Comparison of ENCODE assay signal across 15 mouse cellular contexts in the genomic region with DNA sequence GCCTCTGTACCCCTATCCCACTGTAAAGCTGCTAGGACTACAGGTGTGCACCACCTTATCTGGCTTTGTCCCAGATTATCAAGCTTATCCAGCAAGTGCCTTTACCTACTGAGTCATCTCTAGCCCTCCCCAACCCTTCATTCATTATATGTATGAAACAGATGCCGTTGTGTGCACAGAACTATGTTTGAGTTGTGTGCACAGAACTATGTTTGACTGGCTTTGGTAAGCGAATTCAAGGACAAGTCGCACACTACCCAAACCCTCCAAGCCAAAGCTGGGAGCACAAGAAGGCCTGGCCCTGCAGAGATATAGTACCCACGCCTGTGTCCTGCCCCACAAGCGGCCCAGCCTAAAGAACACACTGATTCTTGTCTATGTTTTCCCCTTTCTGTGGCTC. TPM values are rescaled to one million over a fixed set of nuclear protein-coding genes. Genes with fewer than 3 reads are reported as not detected.
A peak's percentile ranks its signal among the peaks of the same experiment; 100 is the strongest.
DNase-seq lines count a peak whose midpoint lies in the region; ATAC-seq lines count a peak whose summit lies in the region.
"Had no signal": no experiment of that assay in that cellular context is flagged by ENCODE, and none has a peak within 500 bp of the region (broad histone marks: within the 10 kb centered on the region; RNA-seq: fewer than 3 reads in every experiment).

No protein-coding gene starts in this region.

- H3K9ac ChIP-seq in heart, embryonic 13.5 days, result no peak overlapping the region
- peak overlapping the region; percentile 5; the same call in 1 of the 2 replicates for H3K9ac ChIP-seq in liver, embryonic 13.5 days
- no peak overlapping the region for H3K9ac ChIP-seq in liver, embryonic 11.5 days (ENCODE audit: low read depth, low read length)
- no peak overlapping the region for H3K9ac ChIP-seq in stomach, embryonic 14.5 days (replicated peaks; ENCODE audit: low read depth, low read length)
- H3K9ac ChIP-seq: forebrain, embryonic 15.5 days had no signal

- H3K4me2 ChIP-seq in heart, embryonic 13.5 days, result no peak overlapping the region
- no peak overlapping the region for H3K4me2 ChIP-seq in liver, embryonic 13.5 days
- no peak overlapping the region for H3K4me2 ChIP-seq in liver, embryonic 11.5 days
- H3K4me2 ChIP-seq in stomach, embryonic 14.5 days (replicated peaks; ENCODE audit: low read depth, low read length), result no peak overlapping the region
- H3K4me2 ChIP-seq: forebrain, embryonic 15.5 days; heart, embryonic 12.5 days had no signal

- H3K27me3 ChIP-seq in heart, embryonic 13.5 days (replicated peaks), result no peaks in the 10 kb centered on the region
- no peaks in the 10 kb centered on the region for H3K27me3 ChIP-seq in liver, embryonic 13.5 days
- H3K27me3 ChIP-seq in liver, embryonic 11.5 days (replicated peaks; ENCODE audit: control insufficient read depth, insufficient read depth, low read length), result no peaks in the 10 kb centered on the region
- no peaks in the 10 kb centered on the region for H3K27me3 ChIP-seq in stomach, embryonic 14.5 days (ENCODE audit: control insufficient read depth, insufficient read depth, low read length)
- H3K27me3 ChIP-seq: forebrain, embryonic 15.5 days; heart, embryonic 12.5 days; Patski had no signal

- H3K27ac ChIP-seq in heart, embryonic 13.5 days (replicated peaks), result peak overlapping the region; percentile 85
- peak overlapping the region; percentile 51 for H3K27ac ChIP-seq in liver, embryonic 13.5 days
- H3K27ac ChIP-seq in liver, embryonic 11.5 days (ENCODE audit: low read depth, low read length), result no peak overlapping the region; the same call in 1 of the 2 replicates
- H3K27ac ChIP-seq in stomach, embryonic 14.5 days (ENCODE audit: low read length), result peak overlapping the region; percentile 44

- intact Hi-C loops in heart, postnatal 14 days (cut with DNase I), result no loop called here

- peaks cover 32% of the 10 kb centered on the region for H3K4me1 ChIP-seq in heart, embryonic 13.5 days
- peaks cover 32% of the 10 kb centered on the region for H3K4me1 ChIP-seq in liver, embryonic 13.5 days (replicated peaks)
- H3K4me1 ChIP-seq in liver, embryonic 11.5 days (replicated peaks; ENCODE audit: control insufficient read depth, insufficient read depth, low read length), result peaks cover 14% of the 10 kb centered on the region
- peaks cover 10% of the 10 kb centered on the region for H3K4me1 ChIP-seq in stomach, embryonic 14.5 days (ENCODE audit: control insufficient read depth, insufficient read depth, low read length)

- DNase-seq in heart, postnatal 14 days, result no peak
- no peak for DNase-seq in liver, embryonic 13.5 days
- DNase-seq in liver, embryonic 11.5 days (ENCODE audit: low spot score), result no peak
- no peak for DNase-seq in cerebellum, postnatal 10 days
- DNase-seq: cerebellum, adult 8-10 months; layer of hippocampus, adult 9-11 months; right cerebral cortex, postnatal 4 days had no signal

- no peak for ATAC-seq in heart, embryonic 13.5 days (ENCODE audit: extremely low read depth, insufficient number of reproducible peaks, low FRiP score, low TSS enrichment)
- 0 out of 2 replicates have a peak, but pooled peaks have one; percentile 25 for ATAC-seq in liver, embryonic 13.5 days (ENCODE audit: low read depth)
- no peak for ATAC-seq in liver, embryonic 11.5 days (replicated peaks; ENCODE audit: low FRiP score)
- 0 out of 2 replicates have a peak, but pooled peaks have one; percentile 37 for ATAC-seq in erythroblast, adult 5-6 weeks (replicated peaks; ENCODE audit: low FRiP score, poor library complexity, severe bottlenecking)
- 0 out of 2 replicates have a peak, but pooled peaks have one; percentile 74 for ATAC-seq in stomach, embryonic 14.5 days (ENCODE audit: insufficient number of reproducible peaks, insufficient read depth, low FRiP score, low read depth)
- ATAC-seq: activated CD4-positive, CD25-positive, alpha-beta regulatory T cell, adult 4 months; Patski had no signal

- 82% methylated on average over 5 of the region's 5 CpGs for WGBS in heart, embryonic 13.5 days
- 52% methylated on average over 5 of the region's 5 CpGs for WGBS in liver, embryonic 13.5 days (ENCODE audit: insufficient replicate concordance)
- WGBS in liver, embryonic 11.5 days, result 68% methylated on average over 5 of the region's 5 CpGs
- 65% methylated on average over 5 of the region's 5 CpGs for WGBS in stomach, embryonic 14.5 days

- no peak overlapping the region for H3K4me3 ChIP-seq in heart, embryonic 13.5 days
- no peak overlapping the region for H3K4me3 ChIP-seq in liver, embryonic 13.5 days (replicated peaks)
- no peak overlapping the region for H3K4me3 ChIP-seq in liver, embryonic 11.5 days (ENCODE audit: low read depth, low read length)
- H3K4me3 ChIP-seq in stomach, embryonic 14.5 days (ENCODE audit: low read depth, low read length), result no peak overlapping the region
- H3K4me3 ChIP-seq: erythroblast, embryonic 14.5 days; forebrain, embryonic 15.5 days; heart, embryonic 12.5 days had no signal

- H3K9me3 ChIP-seq in heart, embryonic 13.5 days, result no peaks in the 10 kb centered on the region
- no peaks in the 10 kb centered on the region for H3K9me3 ChIP-seq in liver, embryonic 13.5 days (replicated peaks)
- H3K9me3 ChIP-seq in liver, embryonic 11.5 days (ENCODE audit: control insufficient read depth, low read length), result no peaks in the 10 kb centered on the region
- H3K9me3 ChIP-seq in stomach, embryonic 14.5 days (ENCODE audit: control insufficient read depth, low read depth, low read length), result no peaks in the 10 kb centered on the region
- H3K9me3 ChIP-seq: forebrain, embryonic 15.5 days; heart, embryonic 12.5 days had no signal

- no peaks in the 10 kb centered on the region for H3K36me3 ChIP-seq in heart, embryonic 13.5 days
- H3K36me3 ChIP-seq in liver, embryonic 13.5 days, result no peaks in the 10 kb centered on the region
- H3K36me3 ChIP-seq in liver, embryonic 11.5 days (ENCODE audit: control insufficient read depth, insufficient read depth, low read length), result no peaks in the 10 kb centered on the region
- no peaks in the 10 kb centered on the region for H3K36me3 ChIP-seq in stomach, embryonic 14.5 days (ENCODE audit: control insufficient read depth, insufficient read depth, low read length)
- H3K36me3 ChIP-seq: forebrain, embryonic 15.5 days; heart, embryonic 12.5 days had no signal

RNA-seq across cellular contexts. Expression of gene Atp1a1, which starts 42.5 kb away (rescaled TPM):
- polyA plus RNA-seq in heart, embryonic 13.5 days (2015; fragmentation: Nextera tagmentation; extraction: Ambion mirVana), result 243 and 250 TPM in 2 replicates
- 100 to 1,000 TPM; 773 to 866 TPM for total RNA-seq in heart, postnatal 14 days (2021)
- polyA plus RNA-seq in liver, embryonic 13.5 days (2015; fragmentation: Nextera tagmentation; extraction: Ambion mirVana), result 40.1 and 46.8 TPM in 2 replicates
- polyA plus RNA-seq in liver, embryonic 11.5 days (2014; fragmentation: Nextera tagmentation; extraction: Ambion mirVana), result 127 and 136 TPM in 2 replicates
- total RNA-seq in erythroblast, adult 5-6 weeks (2015; ENCODE audit: low replicate concordance), result 24.4 and 27.4 TPM in 2 replicates
- total RNA-seq in erythroblast, adult 5-6 weeks (2017; ENCODE audit: low replicate concordance), result 36.5 and 36.7 TPM in 2 replicates
- polyA plus RNA-seq in stomach, embryonic 14.5 days (2014; fragmentation: Nextera tagmentation; extraction: Ambion mirVana), result 167 and 190 TPM in 2 replicates

Comparison
In these comparisons a context has a peak if more than half of its experiments do, and no peak if none do; other contexts are left out.
1. ATAC-seq: peak in liver, embryonic 13.5 days (single experiment), erythroblast, adult 5-6 weeks (single experiment) and stomach, embryonic 14.5 days (single experiment); none in heart, embryonic 13.5 days (single experiment) and liver, embryonic 11.5 days (single experiment).